Mouse (Mus musculus) heart, postnatal 0 days (tissue): Measurements from ENCODE around the gene Flt3l.

Experiments
- CTCF ChIP-seq: IDR thresholded peaks from 2 replicates; pipeline ENCODE4 v1.5.1; 2016; ENCODE audit warnings: antibody characterized with exemption, control low read depth, low read depth
- EP300 ChIP-seq: IDR thresholded peaks from 2 replicates; pipeline ENCODE4 v1.6.1; 2016; ENCODE audit warnings: antibody characterized with exemption, low read depth

DNA sequence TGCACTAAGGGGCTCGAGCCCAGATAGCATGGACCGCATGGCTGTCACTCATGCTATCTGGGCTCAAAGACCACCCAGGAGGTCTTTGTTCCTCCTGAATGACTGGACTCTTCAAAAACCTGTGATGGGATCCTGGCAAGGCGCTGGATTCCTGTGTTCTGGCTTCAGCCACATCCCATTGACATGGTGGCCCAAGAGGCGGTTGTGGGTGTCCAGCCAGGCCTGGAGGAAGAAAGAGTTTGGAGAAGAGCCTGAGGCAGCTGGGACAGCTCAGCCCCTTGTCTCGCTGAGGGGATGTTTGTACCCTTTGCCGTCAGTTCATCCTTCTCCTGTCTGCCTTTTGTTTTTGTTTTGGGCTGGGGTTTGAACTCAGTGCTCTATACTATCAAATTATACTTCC is 13.3 kb upstream of the Flt3l start:
- TF ChIP-seq CTCF (no peak), EP300 (no peak)
